Comparison of ENCODE assay signal across 8 mouse cellular contexts in genomic region chr4:133815635-133816503, GRCm38 (mm10). TPM values are rescaled to one million over a fixed set of nuclear protein-coding genes. Genes with fewer than 3 reads are reported as not detected.
A peak's percentile ranks its signal among the peaks of the same experiment; 100 is the strongest.
DNase-seq lines count a peak whose midpoint lies in the region; ATAC-seq lines count a peak whose summit lies in the region.

No protein-coding gene starts in this region.

- peak overlapping the region; percentile 62 for H3K27ac ChIP-seq in forebrain, embryonic 11.5 days (ENCODE audit: low read depth, low read length)
- H3K27ac ChIP-seq in forebrain, embryonic 16.5 days (ENCODE audit: low read length) = no peak overlapping the region
- peak overlapping the region; percentile 100 for H3K27ac ChIP-seq in hindbrain, embryonic 10.5 days
- peak overlapping the region; percentile 99; the same call in 1 of the 2 replicates for H3K27ac ChIP-seq in liver, embryonic 12.5 days
- peak overlapping the region; percentile 100 for H3K27ac ChIP-seq in stomach, embryonic 16.5 days (ENCODE audit: low read length)

- H3K4me3 ChIP-seq in forebrain, embryonic 11.5 days (ENCODE audit: low read depth, low read length) = no peak overlapping the region
- no peak overlapping the region for H3K4me3 ChIP-seq in forebrain, embryonic 16.5 days (replicated peaks; ENCODE audit: low read length)
- peak overlapping the region; percentile 67 for H3K4me3 ChIP-seq in hindbrain, embryonic 10.5 days
- no peak overlapping the region; the same call in 1 of the 2 replicates for H3K4me3 ChIP-seq in liver, embryonic 12.5 days
- H3K4me3 ChIP-seq in stomach, embryonic 16.5 days (replicated peaks; ENCODE audit: low read length) = peak overlapping the region; percentile 35

- 2% methylated on average over 16 of the region's 16 CpGs for WGBS in forebrain, embryonic 11.5 days
- WGBS in forebrain, embryonic 16.5 days = 8% methylated on average over 16 of the region's 16 CpGs
- 4% methylated on average over 16 of the region's 16 CpGs for WGBS in hindbrain, embryonic 10.5 days
- WGBS in liver, embryonic 12.5 days (ENCODE audit: insufficient replicate concordance) = 20% methylated on average over 16 of the region's 16 CpGs
- WGBS in stomach, embryonic 16.5 days = 13% methylated on average over 16 of the region's 16 CpGs

- H3K27me3 ChIP-seq in forebrain, embryonic 11.5 days (ENCODE audit: control insufficient read depth, insufficient read depth, low read length) = no peaks in the 10 kb centered on the region
- H3K27me3 ChIP-seq in forebrain, embryonic 16.5 days (replicated peaks; ENCODE audit: control insufficient read depth, insufficient read depth, low read length) = no peaks in the 10 kb centered on the region
- no peaks in the 10 kb centered on the region for H3K27me3 ChIP-seq in hindbrain, embryonic 10.5 days (ENCODE audit: insufficient read depth, poor library complexity, severe bottlenecking)
- H3K27me3 ChIP-seq in liver, embryonic 12.5 days (replicated peaks) = no peaks in the 10 kb centered on the region
- no peaks in the 10 kb centered on the region for H3K27me3 ChIP-seq in stomach, embryonic 16.5 days (ENCODE audit: control insufficient read depth, insufficient read depth, low read length)

- intact Hi-C loops in left cerebral cortex, postnatal 36 days (cut with DNase I) = no loop called here

- ATAC-seq in forebrain, embryonic 11.5 days (replicated peaks; ENCODE audit: low FRiP score) = no peak
- ATAC-seq in forebrain, embryonic 16.5 days = no peak
- no peak for ATAC-seq in liver, embryonic 12.5 days
- no peak for ATAC-seq in stomach, embryonic 16.5 days (ENCODE audit: insufficient read depth, low FRiP score)

- peak overlapping the region; percentile 43 for H3K9ac ChIP-seq in forebrain, embryonic 11.5 days (ENCODE audit: low read length)
- H3K9ac ChIP-seq in forebrain, embryonic 16.5 days (replicated peaks; ENCODE audit: low read depth, low read length) = no peak overlapping the region
- peak overlapping the region; percentile 87 for H3K9ac ChIP-seq in liver, embryonic 12.5 days
- H3K9ac ChIP-seq in stomach, embryonic 16.5 days (ENCODE audit: low read length) = peak overlapping the region; percentile 99

- H3K4me2 ChIP-seq in forebrain, embryonic 11.5 days (ENCODE audit: low read depth, low read length, severe bottlenecking) = peak overlapping the region; percentile 26; the same call in 1 of the 2 replicates
- no peak overlapping the region for H3K4me2 ChIP-seq in forebrain, embryonic 16.5 days (ENCODE audit: low read length)
- peak overlapping the region; percentile 83 for H3K4me2 ChIP-seq in liver, embryonic 12.5 days
- peak overlapping the region; percentile 64 for H3K4me2 ChIP-seq in stomach, embryonic 16.5 days (ENCODE audit: low read depth, low read length)

- H3K4me1 ChIP-seq in forebrain, embryonic 11.5 days (replicated peaks; ENCODE audit: control insufficient read depth, insufficient read depth, low read length) = peaks cover 13% of the 10 kb centered on the region
- H3K4me1 ChIP-seq in forebrain, embryonic 16.5 days (replicated peaks; ENCODE audit: control insufficient read depth, insufficient read depth, low read length) = peaks cover 14% of the 10 kb centered on the region
- H3K4me1 ChIP-seq in hindbrain, embryonic 10.5 days (replicated peaks) = peaks cover 48% of the 10 kb centered on the region
- H3K4me1 ChIP-seq in liver, embryonic 12.5 days = peaks cover 41% of the 10 kb centered on the region
- peaks cover 24% of the 10 kb centered on the region for H3K4me1 ChIP-seq in stomach, embryonic 16.5 days (ENCODE audit: control insufficient read depth, insufficient read depth, low read length)

- H3K9me3 ChIP-seq in forebrain, embryonic 11.5 days (ENCODE audit: control insufficient read depth, low read length) = no peaks in the 10 kb centered on the region
- no peaks in the 10 kb centered on the region for H3K9me3 ChIP-seq in forebrain, embryonic 16.5 days (ENCODE audit: control insufficient read depth, low read length)
- no peaks in the 10 kb centered on the region for H3K9me3 ChIP-seq in hindbrain, embryonic 10.5 days
- H3K9me3 ChIP-seq in liver, embryonic 12.5 days (replicated peaks) = no peaks in the 10 kb centered on the region
- H3K9me3 ChIP-seq in stomach, embryonic 16.5 days (replicated peaks; ENCODE audit: control insufficient read depth, low read length) = no peaks in the 10 kb centered on the region

- DNase-seq in forebrain, embryonic 11.5 days (ENCODE audit: low spot score) = no peak
- peak; percentile 63 for DNase-seq in embryo, embryonic 9.5 days (ENCODE audit: extremely low spot score)
- DNase-seq in hindbrain, embryonic 10.5 days (ENCODE audit: low spot score) = peak; percentile 53
- DNase-seq in layer of hippocampus, adult 8-10 months (ENCODE audit: low spot score in 2 of 2) = no peak
- DNase-seq in left cerebral cortex, postnatal 36 days (ENCODE audit: low spot score in 2 of 2) = no peak

- H3K36me3 ChIP-seq in forebrain, embryonic 11.5 days (ENCODE audit: control insufficient read depth, insufficient read depth, low read length) = no peaks in the 10 kb centered on the region
- no peaks in the 10 kb centered on the region for H3K36me3 ChIP-seq in forebrain, embryonic 16.5 days (ENCODE audit: control insufficient read depth, insufficient read depth)
- H3K36me3 ChIP-seq in hindbrain, embryonic 10.5 days = no peaks in the 10 kb centered on the region
- H3K36me3 ChIP-seq in liver, embryonic 12.5 days = no peaks in the 10 kb centered on the region
- no peaks in the 10 kb centered on the region for H3K36me3 ChIP-seq in stomach, embryonic 16.5 days (ENCODE audit: control insufficient read depth, insufficient read depth, low read length)

RNA-seq across cellular contexts. Expression of gene Arid1a, which starts 59.3 kb away (rescaled TPM):
- polyA plus RNA-seq in forebrain, embryonic 11.5 days (2014; fragmentation: Nextera tagmentation; extraction: Ambion mirVana) = 54.2 and 56.6 TPM in 2 replicates
- polyA plus RNA-seq in forebrain, embryonic 16.5 days (2015; fragmentation: Nextera tagmentation; extraction: Ambion mirVana) = 36.4 and 41.4 TPM in 2 replicates
- 36.0 and 37.5 TPM in 2 replicates for polyA plus RNA-seq in hindbrain, embryonic 10.5 days (2016; fragmentation: Nextera tagmentation; extraction: Ambion mirVana)
- polyA plus RNA-seq in liver, embryonic 12.5 days (2016; fragmentation: Nextera tagmentation; extraction: Ambion mirVana) = 14.7 TPM in 2 replicates
- 25.0 and 26.1 TPM in 2 replicates for polyA plus RNA-seq in stomach, embryonic 16.5 days (2015; fragmentation: Nextera tagmentation; extraction: Ambion mirVana)
- 10 to 100 TPM; 81.3 to 88.3 (median 83.1) TPM for total RNA-seq in layer of hippocampus, adult 8-10 months (2022)
- 10 to 100 TPM; 76.5 to 96.1 TPM for total RNA-seq in left cerebral cortex, postnatal 36 days (2021)

Comparison
In these comparisons a context has a peak if more than half of its experiments do, and no peak if none do; other contexts are left out.
1. DNase-seq: peak in embryo, embryonic 9.5 days (single experiment) and hindbrain, embryonic 10.5 days (single experiment); none in forebrain, embryonic 11.5 days (single experiment), layer of hippocampus, adult 8-10 months (0 of 2) and left cerebral cortex, postnatal 36 days (0 of 2).
2. H3K4me3 ChIP-seq: peak in hindbrain, embryonic 10.5 days (single experiment) and stomach, embryonic 16.5 days (single experiment); none in forebrain, embryonic 11.5 days (single experiment), forebrain, embryonic 16.5 days (single experiment) and liver, embryonic 12.5 days (single experiment).